Mouse (Mus musculus): ENCODE data around the gene Crebbp. TPM values are rescaled to one million over a fixed set of nuclear protein-coding genes. Genes with fewer than 3 reads are reported as not detected.

Crebbp gene
- polyA plus RNA-seq, 1 experiment = 10.0 TPM

GRCm38 (mm10) chr16:4052601-4053000, 161.2 kb downstream of the Crebbp start:
- no peak for DNase-seq (ENCODE audit: low read depth)

- no peak for DNase-seq (ENCODE audit: low read depth)
Measured at GRCm38 (mm10) chr16:4045524-4045923, 168.3 kb downstream of the Crebbp start.

- DNase-seq (ENCODE audit: low read depth) = no peak
Measured at GRCm38 (mm10) chr16:4044093-4044492, 169.7 kb downstream of the Crebbp start.

GRCm38 (mm10) chr16:4041646-4042045, 172.2 kb downstream of the Crebbp start:
- DNase-seq (ENCODE audit: low read depth) = no peak

GRCm38 (mm10) chr16:4040206-4040605, 173.6 kb downstream of the Crebbp start:
- DNase-seq (ENCODE audit: low read depth) = no peak

- no peak for DNase-seq (ENCODE audit: low read depth)
Measured at GRCm38 (mm10) chr16:4037690-4038089, 176.1 kb downstream of the Crebbp start.

- DNase-seq (ENCODE audit: low read depth) = no peak
Measured at GRCm38 (mm10) chr16:4036807-4037206, 177.0 kb downstream of the Crebbp start, which contains the start of gene Dnase1. Gene Dnase1 (plus strand): TSS chr16:4036942.

GRCm38 (mm10) chr16:4035575-4035974, 178.2 kb downstream of the Crebbp start:
- DNase-seq (ENCODE audit: low read depth) = no peak

GRCm38 (mm10) chr16:4034476-4034875, 179.3 kb downstream of the Crebbp start:
- DNase-seq (ENCODE audit: low read depth) = no peak

- DNase-seq (ENCODE audit: low read depth) = no peak
Measured at GRCm38 (mm10) chr16:4033971-4034370, 179.8 kb downstream of the Crebbp start.

- DNase-seq (ENCODE audit: low read depth) = no peak
Measured at GRCm38 (mm10) chr16:4032341-4032748, 181.5 kb downstream of the Crebbp start.

GRCm38 (mm10) chr16:4031441-4032274, 182.1 kb downstream of the Crebbp start:
- DNase-seq (ENCODE audit: low read depth) = no peak

Other genes starting within 250 kb of the Crebbp start
- gene Nlrc3, start 237.4 kb downstream of the Crebbp start, polyA plus RNA-seq (2012; rRNA removed) = 0.86 and 1.6 TPM in 2 replicates
- gene Slx4, start 210.2 kb downstream of the Crebbp start, polyA plus RNA-seq (2012; rRNA removed) = 17.5 and 18.2 TPM in 2 replicates
- gene Dnase1, start 177.1 kb downstream of the Crebbp start, polyA plus RNA-seq (2012; rRNA removed) = 0.27 and 0.38 TPM in 2 replicates
- gene Trap1, start 136.2 kb downstream of the Crebbp start, polyA plus RNA-seq (2012; rRNA removed) = 90.6 and 105 TPM in 2 replicates
- 10.2 and 10.3 TPM in 2 replicates for gene Adcy9, start 206.5 kb upstream of the Crebbp start, polyA plus RNA-seq (2012; rRNA removed)